Comparison of ENCODE assay signal across 9 mouse cellular contexts in the genomic region with DNA sequence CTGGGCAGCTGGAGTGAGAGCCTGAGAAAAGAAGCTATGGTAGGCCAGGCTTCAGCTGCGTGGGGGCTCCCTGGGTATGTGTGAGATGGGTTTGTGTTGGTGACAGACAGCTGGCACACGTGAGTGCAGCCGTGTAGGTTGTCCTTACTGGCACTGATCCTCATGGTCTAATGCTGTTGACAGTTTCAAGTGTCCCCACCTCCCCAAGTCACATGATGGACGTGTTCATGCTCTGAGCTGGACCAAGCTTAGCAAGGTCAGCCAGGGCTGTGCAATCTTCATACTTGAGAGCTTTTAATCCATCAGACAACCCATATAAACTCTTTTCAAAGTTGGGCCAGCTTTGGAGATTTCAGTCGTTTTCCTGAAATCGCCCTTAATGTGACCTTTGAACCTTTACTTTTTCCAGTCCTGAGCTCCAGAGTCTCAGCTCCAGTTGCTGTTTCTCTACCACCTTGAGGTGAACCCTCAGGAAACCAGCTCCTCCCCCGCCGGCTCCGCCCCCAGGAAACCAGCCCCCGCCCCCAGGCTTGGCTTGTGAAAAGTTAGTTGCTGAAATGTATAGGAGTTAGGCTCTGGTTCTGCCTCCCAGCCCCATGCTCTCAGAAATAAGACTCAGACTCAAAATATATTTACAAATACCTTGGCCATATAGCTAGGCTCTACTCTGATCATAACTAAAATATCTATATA. TPM values are rescaled to one million over a fixed set of nuclear protein-coding genes. Genes with fewer than 3 reads are reported as not detected.
DNase-seq lines count a peak whose midpoint lies in the region.
"Had no signal": no experiment of that assay in that cellular context is flagged by ENCODE, and none has a peak within 500 bp of the region (broad histone marks: within the 10 kb centered on the region; RNA-seq: fewer than 3 reads in every experiment).

No protein-coding gene starts in this region.

- H3K9me3 ChIP-seq in hindbrain, embryonic 10.5 days: no peaks in the 10 kb centered on the region
- H3K9me3 ChIP-seq: midbrain, embryonic 12.5 days had no signal

- intact Hi-C loops in heart, postnatal 10 days (cut with DNase I): loop anchor here (1.0 kb wide), 2 partner anchors 34 to 66 kb away; partner anchors contain the start of gene Ndufv1

- peaks cover 23% of the 10 kb centered on the region for H3K27me3 ChIP-seq in hindbrain, embryonic 10.5 days (ENCODE audit: insufficient read depth, poor library complexity, severe bottlenecking)

- no peaks in the 10 kb centered on the region for H3K36me3 ChIP-seq in hindbrain, embryonic 10.5 days
- H3K36me3 ChIP-seq: midbrain, embryonic 12.5 days had no signal

- peaks cover 9% of the 10 kb centered on the region; the same call in 1 of the 2 replicates for H3K4me1 ChIP-seq in hindbrain, embryonic 10.5 days (replicated peaks)
- H3K4me1 ChIP-seq: midbrain, embryonic 12.5 days had no signal

- H3K27ac ChIP-seq in hindbrain, embryonic 10.5 days: no peak overlapping the region
- H3K27ac ChIP-seq: midbrain, embryonic 12.5 days had no signal

- WGBS in hindbrain, embryonic 10.5 days: 39% methylated on average over 10 of the region's 10 CpGs

- H3K4me3 ChIP-seq in hindbrain, embryonic 10.5 days: no peak overlapping the region
- H3K4me3 ChIP-seq: midbrain, embryonic 12.5 days had no signal

- DNase-seq in 416B (ENCODE audit: low read depth): peak; percentile 55
- DNase-seq in B cell, adult 2 months: peak; percentile 71 to 73
- peak; percentile 44 to 56 for DNase-seq in heart, postnatal 10 days
- DNase-seq in naive thymus-derived CD4-positive, alpha-beta T cell, adult 2 months (ENCODE audit: low read depth): peak; percentile 74
- no peak for DNase-seq in urinary bladder, postnatal 36 days (ENCODE audit: low spot score in 2 of 2)
- no peak for DNase-seq in hindbrain, embryonic 10.5 days (ENCODE audit: low spot score)
- no peak for DNase-seq in urinary bladder, postnatal 10 days (ENCODE audit: low spot score)

RNA-seq across cellular contexts. Expression of gene Unc93b1, which starts 11.0 kb away (rescaled TPM):
- total RNA-seq in heart, postnatal 10 days (2021): 10 to 100 TPM; 19.7 to 24.5 TPM
- 6.3 and 8.8 TPM in 2 replicates for polyA plus RNA-seq in hindbrain, embryonic 10.5 days (2016; fragmentation: Nextera tagmentation; extraction: Ambion mirVana)

RNA-seq across cellular contexts. Expression of gene Aldh3b3, which starts 12.4 kb away (rescaled TPM):
- under 1 TPM; 0.10 to 0.24 TPM for total RNA-seq in heart, postnatal 10 days (2021)
- polyA plus RNA-seq in hindbrain, embryonic 10.5 days (2016; fragmentation: Nextera tagmentation; extraction: Ambion mirVana): not detected in 2 replicates
- polyA plus RNA-seq: hindbrain, embryonic 11.5 days; midbrain, embryonic 12.5 days had no signal

RNA-seq across cellular contexts. Expression of gene Aldh3b1, which starts 16.4 kb away (rescaled TPM):
- total RNA-seq in heart, postnatal 10 days (2021): 1 to 10 TPM; 2.6 to 2.7 TPM
- 0.71 and 0.81 TPM in 2 replicates for polyA plus RNA-seq in hindbrain, embryonic 10.5 days (2016; fragmentation: Nextera tagmentation; extraction: Ambion mirVana)

RNA-seq across cellular contexts. Expression of gene Aldh3b2, which starts 26.1 kb away (rescaled TPM):
- total RNA-seq in heart, postnatal 10 days (2021): under 1 TPM; 0.32 to 0.72 TPM
- 0.91 and 2.0 TPM in 2 replicates for polyA plus RNA-seq in hindbrain, embryonic 10.5 days (2016; fragmentation: Nextera tagmentation; extraction: Ambion mirVana)

RNA-seq across cellular contexts. Expression of gene Ndufs8, which starts 33.4 kb away (rescaled TPM):
- total RNA-seq in heart, postnatal 10 days (2021): 100 to 1,000 TPM; 358 to 371 TPM
- polyA plus RNA-seq in hindbrain, embryonic 10.5 days (2016; fragmentation: Nextera tagmentation; extraction: Ambion mirVana): 241 and 279 TPM in 2 replicates

Comparison
In these comparisons a context has a peak if more than half of its experiments do, and no peak if none do; other contexts are left out.
1. DNase-seq: peak in 416B (single experiment), B cell, adult 2 months (2 of 2), heart, postnatal 10 days (2 of 2) and naive thymus-derived CD4-positive, alpha-beta T cell, adult 2 months (single experiment); none in urinary bladder, postnatal 36 days (0 of 2), hindbrain, embryonic 10.5 days (single experiment) and urinary bladder, postnatal 10 days (single experiment).